Mouse (Mus musculus): ENCODE data around the gene Dhx37. TPM values are rescaled to one million over a fixed set of nuclear protein-coding genes. Genes with fewer than 3 reads are reported as not detected.

Dhx37 gene
- 24.7 and 26.3 TPM in 2 replicates for total RNA-seq (2012; rRNA removed)

GRCm38 (mm10) chr5:125433793-125434337 is at the start of gene Dhx37:
TSS of gene Dhx37 (minus strand) at chr5:125434121.
- peak within 1 kb of the TSS; percentile 24; the same call in 1 of the 2 replicates for H3K27ac ChIP-seq (ENCODE audit: insufficient read depth, low read depth, low read length, poor library complexity, severe bottlenecking)
- DNase-seq (ENCODE audit: low read depth, low spot score) = peak; percentile 96

DNA sequence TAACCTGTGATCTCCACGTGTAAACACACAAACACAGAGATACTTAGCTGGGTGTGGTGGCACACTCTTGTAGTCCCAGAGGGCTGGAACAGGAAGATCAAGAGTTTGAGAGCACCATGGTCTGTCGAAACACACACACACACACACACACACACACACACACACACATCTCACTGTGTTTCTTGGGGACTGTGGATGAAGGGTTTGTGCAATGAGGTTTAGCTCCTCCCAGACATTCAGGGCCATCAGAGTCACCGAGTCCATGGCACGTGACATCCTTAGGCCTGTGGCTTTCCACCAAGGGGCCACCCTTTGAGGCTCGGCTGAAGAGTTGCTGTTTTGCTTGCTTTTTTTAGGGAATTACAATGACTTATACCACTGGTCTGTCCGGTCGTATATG is 48.6 kb upstream of the Dhx37 start:
- peaks cover 0 to 6% of the 10 kb centered on the region in 2 experiments; a peak in 1 of 4 replicates for H3K4me1 ChIP-seq (ENCODE audit: control insufficient read depth in 2 of 2, insufficient read depth in 2 of 2, low read length in 2 of 2, poor library complexity in 1 of 2)
- H3K4me3 ChIP-seq (ENCODE audit: insufficient read depth in 1 of 2, low read depth in 1 of 2, low read length in 2 of 2, poor library complexity in 1 of 2, severe bottlenecking in 1 of 2) = no peak overlapping the region
- no peak overlapping the region for H3K9ac ChIP-seq (ENCODE audit: insufficient read depth, low read depth, low read length, poor library complexity, severe bottlenecking)
- no peak overlapping the region for H3K27ac ChIP-seq (ENCODE audit: insufficient read depth, low read depth, low read length, poor library complexity, severe bottlenecking)
- no peak for DNase-seq (ENCODE audit: low read depth, low spot score)
- TF ChIP-seq CHD2 (IDR thresholded peaks at IDR 0.05; ENCODE audit: low read depth, low read length) (no peak), MAFK (IDR thresholded peaks at IDR 0.05; ENCODE audit: insufficient read depth, low read depth, low read length) (no peak), ZNF384 (IDR thresholded peaks at IDR 0.05; ENCODE audit: low read depth, low read length) (no peak), ZC3H11A (IDR thresholded peaks at IDR 0.05; ENCODE audit: borderline replicate concordance, low read depth, low read length) (no peak), HCFC1 (IDR thresholded peaks at IDR 0.05; ENCODE audit: borderline replicate concordance, insufficient read depth, low read length) (no peak)
- in situ Hi-C loops (cut with MboI; ENCODE audit: low sequenced_read_pairs in 2 of 2, unreplicated experiment in 2 of 2) = no loop called here
- no peaks in the 10 kb centered on the region for H3K9me3 ChIP-seq (ENCODE audit: control insufficient read depth, insufficient read depth, low read depth, low read length)
- H3K36me3 ChIP-seq (ENCODE audit: control insufficient read depth, insufficient read depth, low read length, poor library complexity, severe bottlenecking) = peaks cover 3% of the 10 kb centered on the region; the same call in 1 of the 2 replicates

More at GRCm38 (mm10) chr5:125433793-125434337, at the start of gene Dhx37:
- peak within 1 kb of the TSS; percentile 81 for H3K4me3 ChIP-seq (ENCODE audit: insufficient read depth in 1 of 2, low read depth in 1 of 2, low read length in 2 of 2, poor library complexity in 1 of 2, severe bottlenecking in 1 of 2)
- H3K9ac ChIP-seq (ENCODE audit: insufficient read depth, low read depth, low read length, poor library complexity, severe bottlenecking) = peak within 1 kb of the TSS; percentile 89
- H3K4me1 ChIP-seq (ENCODE audit: control insufficient read depth in 2 of 2, insufficient read depth in 2 of 2, low read length in 2 of 2, poor library complexity in 1 of 2) = peaks cover 4 to 6% of the 10 kb centered on the region in 2 experiments; a peak in 2 of 4 replicates
- peaks cover 26% of the 10 kb centered on the region for H3K36me3 ChIP-seq (ENCODE audit: control insufficient read depth, insufficient read depth, low read length, poor library complexity, severe bottlenecking)
- H3K9me3 ChIP-seq (ENCODE audit: control insufficient read depth, insufficient read depth, low read depth, low read length) = no peaks in the 10 kb centered on the region
- no peak for TF ChIP-seq ZNF384 (IDR thresholded peaks at IDR 0.05; ENCODE audit: low read depth, low read length)
- no peak for TF ChIP-seq ZC3H11A (IDR thresholded peaks at IDR 0.05; ENCODE audit: borderline replicate concordance, low read depth, low read length)
- TF ChIP-seq CHD2 (IDR thresholded peaks at IDR 0.05; ENCODE audit: low read depth, low read length) = no peak
- TF ChIP-seq MAFK (IDR thresholded peaks at IDR 0.05; ENCODE audit: insufficient read depth, low read depth, low read length) = no peak
- no peak for TF ChIP-seq HCFC1 (IDR thresholded peaks at IDR 0.05; ENCODE audit: borderline replicate concordance, insufficient read depth, low read length)
- in situ Hi-C loops (cut with MboI; ENCODE audit: low sequenced_read_pairs in 2 of 2, unreplicated experiment in 2 of 2) = no loop called here

- H3K36me3 ChIP-seq (ENCODE audit: control insufficient read depth, insufficient read depth, low read length, poor library complexity, severe bottlenecking) = peaks cover 3% of the 10 kb centered on the region; the same call in 1 of the 2 replicates
Observed at GRCm38 (mm10) chr5:125480434-125481231, 46.7 kb upstream of the Dhx37 start.

GRCm38 (mm10) chr5:125479376-125479775 is 45.5 kb upstream of the Dhx37 start:
- in situ Hi-C loops (cut with MboI; ENCODE audit: low sequenced_read_pairs in 2 of 2, unreplicated experiment in 2 of 2) = no loop called here
- H3K9ac ChIP-seq (ENCODE audit: insufficient read depth, low read depth, low read length, poor library complexity, severe bottlenecking) = no peak overlapping the region
- H3K27ac ChIP-seq (ENCODE audit: insufficient read depth, low read depth, low read length, poor library complexity, severe bottlenecking) = no peak overlapping the region
- no peak for DNase-seq (ENCODE audit: low read depth, low spot score)
- no peaks in the 10 kb centered on the region for H3K9me3 ChIP-seq (ENCODE audit: control insufficient read depth, insufficient read depth, low read depth, low read length)
- H3K4me3 ChIP-seq (ENCODE audit: insufficient read depth in 1 of 2, low read depth in 1 of 2, low read length in 2 of 2, poor library complexity in 1 of 2, severe bottlenecking in 1 of 2) = no peak overlapping the region
- peaks cover 1 to 10% of the 10 kb centered on the region in 2 experiments; a peak in 2 of 4 replicates for H3K4me1 ChIP-seq (ENCODE audit: control insufficient read depth in 2 of 2, insufficient read depth in 2 of 2, low read length in 2 of 2, poor library complexity in 1 of 2)
- TF ChIP-seq HCFC1 (IDR thresholded peaks at IDR 0.05; ENCODE audit: borderline replicate concordance, insufficient read depth, low read length) = no peak
- TF ChIP-seq MAFK (IDR thresholded peaks at IDR 0.05; ENCODE audit: insufficient read depth, low read depth, low read length) = no peak
- no peak for TF ChIP-seq ZC3H11A (IDR thresholded peaks at IDR 0.05; ENCODE audit: borderline replicate concordance, low read depth, low read length)
- TF ChIP-seq ZNF384 (IDR thresholded peaks at IDR 0.05; ENCODE audit: low read depth, low read length) = no peak
- no peak for TF ChIP-seq CHD2 (IDR thresholded peaks at IDR 0.05; ENCODE audit: low read depth, low read length)
- H3K36me3 ChIP-seq (ENCODE audit: control insufficient read depth, insufficient read depth, low read length, poor library complexity, severe bottlenecking) = peaks cover 3% of the 10 kb centered on the region; the same call in 1 of the 2 replicates

More at GRCm38 (mm10) chr5:125480434-125481231, 46.7 kb upstream of the Dhx37 start:
- H3K4me1 ChIP-seq (ENCODE audit: control insufficient read depth in 2 of 2, insufficient read depth in 2 of 2, low read length in 2 of 2, poor library complexity in 1 of 2) = peaks cover 1 to 10% of the 10 kb centered on the region in 2 experiments; a peak in 2 of 4 replicates
- H3K27ac ChIP-seq (ENCODE audit: insufficient read depth, low read depth, low read length, poor library complexity, severe bottlenecking) = no peak overlapping the region
- H3K9ac ChIP-seq (ENCODE audit: insufficient read depth, low read depth, low read length, poor library complexity, severe bottlenecking) = no peak overlapping the region
- in situ Hi-C loops (cut with MboI; ENCODE audit: low sequenced_read_pairs in 2 of 2, unreplicated experiment in 2 of 2) = no loop called here
- TF ChIP-seq CHD2 (IDR thresholded peaks at IDR 0.05; ENCODE audit: low read depth, low read length) (no peak), ZNF384 (IDR thresholded peaks at IDR 0.05; ENCODE audit: low read depth, low read length) (no peak), HCFC1 (IDR thresholded peaks at IDR 0.05; ENCODE audit: borderline replicate concordance, insufficient read depth, low read length) (no peak), MAFK (IDR thresholded peaks at IDR 0.05; ENCODE audit: insufficient read depth, low read depth, low read length) (no peak), ZC3H11A (IDR thresholded peaks at IDR 0.05; ENCODE audit: borderline replicate concordance, low read depth, low read length) (no peak)
- no peak overlapping the region for H3K4me3 ChIP-seq (ENCODE audit: insufficient read depth in 1 of 2, low read depth in 1 of 2, low read length in 2 of 2, poor library complexity in 1 of 2, severe bottlenecking in 1 of 2)
- DNase-seq (ENCODE audit: low read depth, low spot score) = no peak
- no peaks in the 10 kb centered on the region for H3K9me3 ChIP-seq (ENCODE audit: control insufficient read depth, insufficient read depth, low read depth, low read length)
